Mouse (Mus musculus) heart, postnatal 0 days (tissue): Measurements from ENCODE around the gene Greb1.

Source experiments
- CTCF ChIP-seq: IDR thresholded peaks from 2 replicates; pipeline ENCODE4 v1.5.1; 2016; ENCODE audit warnings: antibody characterized with exemption, control low read depth, low read depth
- EP300 ChIP-seq: IDR thresholded peaks from 2 replicates; pipeline ENCODE4 v1.6.1; 2016; ENCODE audit warnings: antibody characterized with exemption, low read depth

DNA sequence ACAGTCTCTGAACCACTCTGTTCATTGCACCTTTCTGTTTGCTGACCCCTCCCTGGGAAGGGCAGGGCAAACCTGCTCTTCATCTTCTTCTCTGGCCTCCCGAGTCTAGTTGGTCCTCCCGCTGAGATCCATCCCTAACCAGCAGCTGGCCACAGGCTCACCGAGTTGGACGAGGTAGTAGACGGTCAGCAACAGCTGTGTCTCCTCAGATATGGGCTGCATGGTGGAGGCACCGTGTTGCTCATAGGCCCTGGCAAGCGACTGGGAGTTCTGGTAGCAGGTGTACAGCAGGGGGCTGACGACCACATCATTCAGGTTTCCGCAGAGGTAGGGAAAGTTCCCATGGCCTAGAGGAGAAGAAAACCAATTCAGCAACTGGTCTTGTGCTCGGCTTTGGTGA is 86.1 kb downstream of the Greb1 start:
- no peak for TF ChIP-seq CTCF
- TF ChIP-seq EP300, result no peak
